Mouse (Mus musculus): ENCODE measurements at regions not wholly inside any gene's neighbourhood (a gene's known extent, or its start where the extent isn't known, plus 50 kb on each side); places are given as distances from the start of the nearest gene placed in this dataset.

GRCm38 (mm10) chr5:144645367-144645766 lies 99.7 kb downstream of the Nptx2 start:
- TF ChIP-seq CTCF (IDR thresholded peaks at IDR 0.05), result no peak
- TF ChIP-seq POLR2A (IDR thresholded peaks at IDR 0.05; ENCODE audit: insufficient read depth, low read depth, low read length), result no peak
- TF ChIP-seq EP300 (IDR thresholded peaks at IDR 0.05; ENCODE audit: insufficient read depth, low read depth, low read length), result no peak
